Mouse (Mus musculus) neutrophil, adult 5-6 weeks (primary cell): ENCODE results near the gene Ncor2. TPM values are rescaled to one million over a fixed set of nuclear protein-coding genes. Genes with fewer than 3 reads are reported as not detected.
A peak's percentile ranks its signal among the peaks of the same experiment; 100 is the strongest.

Experiments used
- ATAC-seq: fragments of 151-379, 151-347 bp; 2 replicates; pipeline ENCODE4 v1.8.0; 2017; ENCODE audit warnings: mild to moderate bottlenecking, moderate TSS enrichment; ENCODE audit not compliant: insufficient number of reproducible peaks, poor library complexity, low FRiP score, severe bottlenecking; ENCODE audit errors: extremely low read depth
- total RNA-seq: library from RNA; stranded (forward); fragments of 200-1000 nt; gene quantifications from 2 replicates; pipeline ENCODE4 v1.2.3, GENCODE M21; 2017

Ncor2 gene
- total RNA-seq, 1 experiment from 2014 or later, result 16.9 TPM

- no peak for ATAC-seq
Observed at GRCm38 (mm10) chr5:125081318-125082101, 97.5 kb downstream of the Ncor2 start.

DNA sequence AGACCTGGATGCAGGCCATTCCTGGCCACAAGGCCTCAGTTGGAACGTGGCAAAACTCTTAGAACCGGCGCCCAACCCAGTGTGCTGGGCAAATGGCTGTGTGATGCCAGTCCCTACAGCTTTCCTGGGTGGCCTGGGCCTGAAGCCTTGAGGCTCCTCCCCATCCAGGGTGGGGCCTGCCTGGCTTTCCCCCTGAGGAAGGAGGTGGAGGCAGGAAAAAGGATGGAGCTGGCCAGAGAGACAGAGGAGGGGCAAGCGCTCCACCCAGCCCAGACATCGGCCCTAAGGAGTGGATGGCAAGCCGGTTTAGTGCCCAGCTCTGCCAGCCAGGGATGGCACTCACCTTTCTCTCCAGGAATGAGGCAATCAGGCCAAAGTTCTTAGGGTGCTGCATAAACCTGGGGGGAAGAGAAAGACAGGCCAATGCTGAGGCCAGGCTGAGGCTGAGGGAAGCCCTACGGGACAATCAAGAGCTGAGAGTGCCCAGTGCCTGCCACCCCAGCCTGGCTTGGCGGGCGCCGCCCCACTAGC is 98.2 kb downstream of the Ncor2 start:
- no peak for ATAC-seq

DNA sequence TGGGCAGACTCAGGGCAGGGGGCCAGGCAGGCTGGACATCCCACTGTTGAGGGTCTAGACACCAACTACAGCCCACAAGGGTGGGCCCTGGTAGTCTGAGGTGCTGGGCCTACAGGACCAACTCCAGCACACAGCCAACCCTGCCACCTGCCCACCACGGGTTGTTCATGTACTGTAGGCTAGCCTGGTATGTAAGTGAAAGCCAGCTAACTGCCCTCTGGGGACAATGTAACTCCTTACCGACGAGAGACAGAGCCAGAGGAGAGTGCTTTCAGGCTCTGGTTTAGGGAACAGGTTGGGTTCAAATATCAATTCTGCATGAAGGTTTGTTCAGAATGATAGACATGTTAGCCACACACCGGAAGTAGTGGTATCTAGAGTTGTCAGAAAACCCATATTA is 98.7 kb downstream of the Ncor2 start:
- no peak for ATAC-seq

DNA sequence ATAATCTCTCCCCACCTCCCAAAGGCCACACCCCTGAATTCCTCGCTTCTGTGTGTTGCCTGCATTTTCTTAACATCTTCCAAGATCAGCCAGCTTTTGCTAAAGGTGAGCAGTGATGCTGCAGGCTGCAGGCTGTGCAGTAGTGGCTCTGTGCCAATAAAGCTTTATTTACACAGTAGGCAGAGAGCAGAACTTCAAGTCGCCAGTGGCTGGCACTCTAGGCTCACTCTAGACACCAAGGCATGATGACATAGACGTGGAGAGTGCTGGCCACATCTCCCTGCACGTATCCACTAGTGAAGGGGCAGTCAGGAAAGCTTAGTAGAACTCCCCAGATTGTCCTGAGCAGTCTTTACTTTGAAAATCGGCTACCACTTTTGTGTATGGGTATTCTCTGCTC is 100.8 kb downstream of the Ncor2 start:
- ATAC-seq, result no peak

- no peak for ATAC-seq
Observed at GRCm38 (mm10) chr5:125076183-125076582, 102.8 kb downstream of the Ncor2 start.

DNA sequence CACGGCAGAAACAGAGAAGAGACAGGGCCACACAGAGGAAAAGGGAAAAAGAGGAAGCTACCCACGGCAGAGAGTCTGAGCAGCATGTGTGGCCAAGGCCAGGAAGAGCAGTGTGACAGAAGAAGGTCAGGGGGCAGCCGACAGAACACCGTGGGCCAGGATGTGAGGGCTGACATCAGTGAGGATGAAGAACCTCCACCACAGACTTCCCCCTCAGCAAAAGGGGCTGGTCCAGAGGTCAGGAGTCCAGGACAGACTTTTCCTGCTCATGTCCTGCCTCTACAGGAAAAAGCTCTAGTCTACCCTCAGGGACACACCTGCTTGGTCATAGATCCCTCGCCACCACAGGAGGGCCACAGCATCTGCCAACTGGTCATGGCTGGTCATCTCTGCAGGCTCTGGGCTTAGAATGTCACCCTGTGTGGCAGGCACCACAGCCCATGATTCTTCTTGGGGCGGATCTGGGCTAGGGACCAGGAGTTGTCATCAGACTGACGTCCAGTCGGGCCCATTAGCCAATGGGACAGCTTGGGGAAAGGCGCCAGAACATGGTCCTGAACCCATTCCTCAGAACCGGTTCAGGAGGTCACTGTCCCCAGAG is 104.3 kb downstream of the Ncor2 start:
- peak; percentile 71 for ATAC-seq

- no peak for ATAC-seq
Observed at GRCm38 (mm10) chr5:125073896-125074295, 105.1 kb downstream of the Ncor2 start.

GRCm38 (mm10) chr5:125073335-125073734 is 105.7 kb downstream of the Ncor2 start:
- ATAC-seq, result no peak

GRCm38 (mm10) chr5:125072425-125072824 is 106.6 kb downstream of the Ncor2 start:
- ATAC-seq, result no peak

- ATAC-seq, result no peak
Observed at GRCm38 (mm10) chr5:125071919-125072318, 107.1 kb downstream of the Ncor2 start.

GRCm38 (mm10) chr5:125070399-125070798 is 108.6 kb downstream of the Ncor2 start:
- no peak for ATAC-seq

GRCm38 (mm10) chr5:125069916-125070315 is 109.1 kb downstream of the Ncor2 start:
- ATAC-seq, result no peak

DNA sequence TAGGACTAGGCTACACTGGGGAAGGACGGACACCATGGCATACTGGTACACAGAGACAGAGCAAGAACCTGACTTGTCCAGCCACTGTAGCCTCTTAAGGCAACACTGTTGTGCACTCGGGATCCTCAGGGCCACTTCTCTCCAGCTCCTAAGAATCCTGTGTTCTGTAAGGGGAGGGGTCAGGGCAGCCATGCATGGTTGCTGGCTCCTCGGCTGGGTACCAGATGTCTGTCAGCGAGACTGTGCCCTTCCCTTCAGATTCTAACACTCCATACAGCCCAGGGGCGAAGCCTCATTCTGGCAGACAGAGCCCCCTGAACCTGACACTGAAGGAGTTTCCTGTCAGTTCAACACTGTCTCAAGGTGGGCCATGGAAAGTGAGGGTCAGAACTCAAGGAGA is 109.6 kb downstream of the Ncor2 start:
- ATAC-seq, result no peak

DNA sequence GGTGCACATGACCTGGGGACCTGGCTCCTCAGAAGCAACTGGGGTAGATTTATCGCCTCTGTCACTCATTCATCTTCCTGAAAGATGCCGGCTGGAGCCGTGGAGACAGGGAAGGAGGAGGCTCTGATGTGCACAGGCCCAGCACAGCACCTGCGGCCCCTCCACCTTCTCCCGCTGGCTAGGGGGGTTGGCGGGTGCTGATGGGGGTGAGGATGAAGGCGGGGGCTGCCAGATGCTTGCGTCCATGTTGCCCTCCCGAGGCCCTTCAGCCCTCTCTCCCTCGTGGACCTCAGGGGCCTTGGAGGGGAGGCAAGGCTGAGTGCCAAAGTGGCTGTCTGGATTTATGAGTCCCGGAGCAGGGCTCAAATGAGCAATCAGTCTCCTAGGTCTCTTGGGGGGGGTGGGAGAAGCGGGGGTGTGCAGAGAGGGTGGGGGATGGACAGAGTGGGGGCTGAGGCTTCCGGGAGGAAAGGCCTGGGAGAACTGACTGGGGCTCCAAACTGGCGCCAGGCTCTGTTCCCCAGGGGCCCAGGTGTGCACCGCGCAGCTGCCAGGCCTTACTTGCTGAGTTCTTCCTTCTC is 110.6 kb downstream of the Ncor2 start:
- no peak for ATAC-seq

DNA sequence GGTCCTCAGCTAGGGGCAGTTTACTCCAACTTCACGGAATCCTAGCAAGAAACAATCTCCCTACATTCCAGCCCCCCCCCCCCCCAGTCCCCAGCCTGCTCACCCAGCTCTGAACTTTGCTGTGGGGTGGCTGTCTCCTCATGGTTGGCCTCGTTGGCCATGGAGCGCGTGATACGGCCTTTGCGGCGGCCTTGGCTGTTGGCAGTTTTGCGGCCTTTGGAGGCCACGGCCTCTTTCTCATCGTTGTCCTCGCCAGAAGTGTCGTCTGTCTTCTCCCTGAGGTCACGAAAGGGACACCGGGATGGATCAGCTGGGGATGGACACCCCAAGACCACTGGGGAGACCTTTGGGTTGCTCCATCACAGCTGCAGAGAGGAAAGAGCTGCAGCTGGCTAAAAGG is 111.3 kb downstream of the Ncor2 start:
- ATAC-seq, result no peak

- peak; percentile 60 for ATAC-seq
Observed at GRCm38 (mm10) chr5:125066479-125067471, 112.2 kb downstream of the Ncor2 start.

DNA sequence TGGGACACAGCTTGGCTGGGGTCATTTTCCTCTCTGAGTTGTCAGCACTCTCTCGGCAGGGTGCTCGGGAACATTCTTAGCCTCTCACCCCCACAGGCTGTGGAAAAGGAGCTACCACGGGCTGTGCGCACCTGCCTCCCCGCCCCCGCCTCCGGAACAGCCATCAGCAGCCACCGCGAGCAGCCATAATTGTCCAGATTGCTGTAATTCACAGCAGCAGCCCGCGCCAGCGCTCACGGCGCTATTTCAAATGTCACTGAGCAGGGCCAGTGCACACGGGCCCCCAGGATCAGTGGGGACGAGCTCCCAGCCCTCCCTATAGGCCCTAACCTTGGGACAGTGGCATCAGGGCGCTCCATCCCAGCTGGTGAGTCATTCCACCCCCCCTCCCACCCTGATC is 116.0 kb downstream of the Ncor2 start:
- ATAC-seq, result no peak

- ATAC-seq, result no peak
Observed at GRCm38 (mm10) chr5:125058267-125058668, 120.8 kb downstream of the Ncor2 start.
